Mouse (Mus musculus) embryo, embryonic 10.5 days (tissue): Measurements from ENCODE around the gene Tmprss7.

Experiments
- DNase-seq: peaks from one replicate; pipeline ENCODE4 v3.0.0-alpha.2; 2015; ENCODE audit warnings: low spot score

The Tmprss7 gene

GRCm38 (mm10) chr16:45693558-45693957 lies at the start of gene Tmprss7:
Gene Tmprss7 (minus strand): TSS chr16:45693658.
- no peak for DNase-seq

GRCm38 (mm10) chr16:45742615-45743476 lies 49.4 kb upstream of the Tmprss7 start, which contains the start of gene Abhd10:
Gene Abhd10 (minus strand): TSS chr16:45742955.
- peak; percentile 95 for DNase-seq

- DNase-seq: no peak
Observed at GRCm38 (mm10) chr16:45737880-45738279, 44.4 kb upstream of the Tmprss7 start.

GRCm38 (mm10) chr16:45736724-45737123 lies 43.3 kb upstream of the Tmprss7 start:
- DNase-seq: no peak

GRCm38 (mm10) chr16:45729163-45729562 lies 35.7 kb upstream of the Tmprss7 start:
- DNase-seq: no peak

- DNase-seq: peak; percentile 86
Observed at GRCm38 (mm10) chr16:45724742-45725102, 31.3 kb upstream of the Tmprss7 start.

- peak; percentile 84 for DNase-seq
Observed at GRCm38 (mm10) chr16:45724061-45724741, 30.7 kb upstream of the Tmprss7 start, which contains the start of gene Tagln3. Gene Tagln3 (minus strand): TSS chr16:45724608.

- peak; percentile 57 for DNase-seq
Observed at GRCm38 (mm10) chr16:45723172-45723901, 29.9 kb upstream of the Tmprss7 start.

GRCm38 (mm10) chr16:45722460-45722951 lies 29.0 kb upstream of the Tmprss7 start:
- DNase-seq: no peak

GRCm38 (mm10) chr16:45720022-45720630 lies 26.7 kb upstream of the Tmprss7 start:
- DNase-seq: no peak

- no peak for DNase-seq
Observed at GRCm38 (mm10) chr16:45718296-45718695, 24.8 kb upstream of the Tmprss7 start.

GRCm38 (mm10) chr16:45714489-45715150 lies 21.2 kb upstream of the Tmprss7 start:
- no peak for DNase-seq

- no peak for DNase-seq
Observed at GRCm38 (mm10) chr16:45713878-45714277, 20.4 kb upstream of the Tmprss7 start.

GRCm38 (mm10) chr16:45713261-45713660 lies 19.8 kb upstream of the Tmprss7 start:
- no peak for DNase-seq

GRCm38 (mm10) chr16:45711263-45711662 lies 17.8 kb upstream of the Tmprss7 start:
- DNase-seq: peak; percentile 27

GRCm38 (mm10) chr16:45699301-45699700 lies 5.8 kb upstream of the Tmprss7 start:
- DNase-seq: no peak

- no peak for DNase-seq
Observed at GRCm38 (mm10) chr16:45697996-45698395, 4.5 kb upstream of the Tmprss7 start.

GRCm38 (mm10) chr16:45695445-45696160 lies 2.1 kb upstream of the Tmprss7 start:
- no peak for DNase-seq

GRCm38 (mm10) chr16:45692851-45693250 lies 607 bp downstream of the Tmprss7 start:
- no peak for DNase-seq

GRCm38 (mm10) chr16:45690178-45690577 lies 3.3 kb downstream of the Tmprss7 start:
- DNase-seq: peak; percentile 64

GRCm38 (mm10) chr16:45686833-45687232 lies 6.6 kb downstream of the Tmprss7 start:
- DNase-seq: no peak
